Mouse (Mus musculus) heart, postnatal 0 days (tissue): ENCODE results near the gene Pcbp2.

Source experiments
- CTCF ChIP-seq: IDR thresholded peaks from 2 replicates; pipeline ENCODE4 v1.5.1; 2016; ENCODE audit warnings: antibody characterized with exemption, control low read depth, low read depth
- EP300 ChIP-seq: IDR thresholded peaks from 2 replicates; pipeline ENCODE4 v1.6.1; 2016; ENCODE audit warnings: antibody characterized with exemption, low read depth

GRCm38 (mm10) chr15:102507561-102507960 lies 37.2 kb downstream of the Pcbp2 start:
- TF ChIP-seq EP300 (no peak), CTCF (no peak)
